Mouse (Mus musculus) fat pad, adult 2 months (tissue): ENCODE measurements around the gene Nav2.

Experiments
- DNase-seq: peaks from one replicate; pipeline ENCODE4 v3.0.0-alpha.2; 2011; ENCODE audit warnings: low read depth, low spot score; ENCODE audit errors: extremely low read depth

The Nav2 gene

DNA sequence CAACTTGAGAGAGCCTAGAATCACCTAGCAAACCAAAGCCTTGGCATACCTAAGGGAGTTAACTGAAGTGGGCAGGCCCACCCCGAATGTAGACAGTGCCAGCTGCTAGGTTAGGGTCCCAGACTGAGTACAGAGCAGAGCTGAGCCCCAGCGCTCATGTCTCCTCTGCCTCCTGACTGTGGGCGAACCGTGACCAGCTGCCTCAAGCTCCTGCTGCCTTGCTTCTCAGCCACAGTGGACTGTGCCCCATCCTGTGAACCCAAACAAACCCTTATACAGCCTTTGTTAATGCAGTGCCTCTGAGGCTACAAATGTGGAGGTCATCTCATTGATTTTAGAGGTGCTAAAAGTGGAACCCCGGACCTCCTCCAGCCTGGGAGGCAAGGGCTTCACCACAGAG, 88.3 kb downstream of the Nav2 start:
- DNase-seq = no peak

DNA sequence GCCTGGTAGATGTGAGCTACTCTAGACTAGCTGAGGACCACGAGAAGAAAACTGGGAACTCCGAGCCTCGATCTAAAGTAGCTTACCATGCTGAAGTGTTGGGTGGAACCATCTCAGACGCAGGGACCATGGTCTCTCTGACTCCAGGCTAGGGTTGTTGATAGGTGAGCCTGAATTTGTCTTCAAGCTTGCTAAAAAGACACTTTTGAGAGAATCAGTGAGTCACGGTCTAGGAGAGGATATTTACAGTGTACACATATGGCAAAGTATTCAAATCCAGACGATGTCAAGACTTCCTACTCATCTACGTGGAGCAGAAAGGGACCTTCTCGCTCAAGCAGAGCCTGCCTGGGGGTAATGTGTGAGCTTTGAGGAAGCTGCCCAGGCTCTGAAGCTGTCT, 89.6 kb downstream of the Nav2 start:
- DNase-seq = no peak

DNA sequence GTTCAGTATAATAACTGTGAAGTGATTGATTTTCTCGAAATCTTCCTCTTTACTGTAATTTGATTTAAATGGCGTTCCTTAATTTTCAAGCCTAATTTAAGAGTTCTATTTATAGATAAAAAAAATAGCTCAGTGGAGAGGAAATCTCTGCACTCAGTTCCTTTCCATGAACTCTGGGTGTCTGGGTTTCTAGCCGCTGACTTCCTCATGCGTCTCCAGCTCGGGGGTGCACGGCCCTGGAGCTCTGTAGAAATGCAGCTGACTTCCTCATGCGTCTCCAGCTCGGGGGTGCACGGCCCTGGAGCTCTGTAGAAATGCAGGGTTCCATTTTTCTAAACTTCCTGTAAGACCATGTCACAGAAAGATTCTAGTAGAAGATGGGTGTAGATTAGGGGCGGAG, 90.1 kb downstream of the Nav2 start:
- no peak for DNase-seq

DNA sequence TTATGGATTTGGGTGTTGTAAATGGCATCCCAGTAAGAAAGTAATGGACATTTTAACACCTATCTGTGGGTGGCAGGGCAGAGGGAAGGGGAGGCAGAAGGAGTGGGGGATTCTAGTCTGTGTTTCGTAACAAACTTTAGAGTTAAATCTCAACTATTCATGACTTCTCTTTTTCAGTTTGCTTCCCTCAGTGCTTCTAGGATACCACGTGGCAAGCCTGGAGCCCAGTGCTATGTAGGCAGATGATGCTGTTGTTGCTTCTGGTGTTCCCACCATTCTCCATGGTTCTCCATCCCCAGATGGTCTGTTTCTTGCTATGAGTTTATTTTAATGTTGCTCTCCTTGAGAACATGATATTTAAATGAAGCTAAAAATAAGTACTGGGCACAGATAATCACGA, 92.3 kb downstream of the Nav2 start:
- no peak for DNase-seq

DNA sequence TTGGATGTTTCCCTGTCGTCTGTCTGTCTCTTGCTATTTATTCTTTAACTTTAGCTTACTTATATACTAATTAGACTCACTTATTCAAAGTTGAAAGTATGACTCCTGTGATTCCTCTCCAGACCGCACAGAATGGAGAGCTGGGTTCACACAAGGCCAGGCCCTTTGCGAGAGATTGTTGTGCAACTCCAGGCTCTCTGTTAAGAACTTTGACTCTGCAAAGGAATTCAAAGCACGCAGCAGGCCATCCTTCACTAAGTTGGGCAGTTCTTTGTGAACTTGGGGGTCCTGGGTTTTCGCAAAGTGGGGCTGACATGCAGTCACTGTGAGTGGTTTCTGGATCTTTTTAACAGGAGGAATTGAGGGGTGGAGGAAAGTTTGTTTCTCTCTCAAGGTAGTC, 95.9 kb downstream of the Nav2 start:
- no peak for DNase-seq

DNA sequence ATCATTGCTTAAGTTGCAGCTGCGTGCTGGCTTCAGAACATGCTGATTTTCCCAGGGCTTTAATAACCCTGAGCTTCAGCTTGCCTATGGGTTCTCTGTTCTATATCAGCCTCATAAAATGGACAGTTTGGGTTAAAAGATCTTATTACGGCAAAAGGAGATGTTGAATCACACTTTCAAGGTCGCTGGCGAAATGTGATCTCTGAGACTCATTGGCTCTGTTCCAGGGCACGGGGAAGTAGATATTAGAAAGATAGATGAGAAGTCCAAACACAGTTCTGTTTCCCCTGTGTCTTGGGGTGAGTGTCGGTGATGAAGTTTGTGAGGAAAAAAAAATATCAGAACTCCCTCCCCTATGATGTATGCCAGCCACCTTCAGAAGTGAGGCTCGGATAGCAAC, 98.4 kb downstream of the Nav2 start:
- DNase-seq = no peak

DNA sequence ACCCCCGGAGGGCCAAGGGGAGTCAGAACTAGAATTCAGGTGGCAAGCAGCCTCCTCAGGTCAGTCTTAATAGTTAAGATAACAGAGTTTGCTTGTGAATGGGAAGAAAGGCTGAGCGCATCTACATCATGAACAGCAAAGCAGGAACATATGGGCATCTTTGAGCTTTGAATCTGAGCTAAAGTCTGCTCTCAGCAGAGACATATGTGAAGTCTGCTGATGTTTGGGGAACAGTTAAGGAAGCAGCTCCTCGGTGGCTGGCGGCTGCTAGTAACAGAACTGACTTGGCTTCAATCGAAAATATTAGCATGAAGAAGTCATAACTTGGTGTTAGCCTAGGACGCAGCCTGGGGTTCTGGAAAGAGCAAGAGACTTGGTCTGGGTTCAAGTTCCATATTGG, 102.2 kb downstream of the Nav2 start:
- no peak for DNase-seq

DNA sequence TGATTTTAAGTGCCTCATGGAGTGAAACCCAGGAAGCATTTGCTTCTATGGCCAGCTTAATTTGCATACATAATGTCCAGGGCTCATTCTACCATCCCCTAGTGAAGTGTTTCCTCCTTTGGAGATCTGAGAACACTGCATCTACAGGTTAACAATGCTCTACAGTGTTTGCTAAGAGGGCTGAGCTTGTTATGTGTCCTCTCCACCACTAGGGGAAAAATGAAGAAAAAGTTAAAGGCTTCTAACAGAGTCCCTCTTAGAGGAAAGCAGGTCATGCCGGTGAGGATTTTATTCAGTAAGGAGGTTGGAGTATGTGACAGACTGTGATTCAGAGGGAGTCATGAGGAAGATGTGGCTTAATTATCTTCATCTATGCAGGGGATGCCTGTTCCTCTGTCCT, 103.5 kb downstream of the Nav2 start:
- no peak for DNase-seq

DNA sequence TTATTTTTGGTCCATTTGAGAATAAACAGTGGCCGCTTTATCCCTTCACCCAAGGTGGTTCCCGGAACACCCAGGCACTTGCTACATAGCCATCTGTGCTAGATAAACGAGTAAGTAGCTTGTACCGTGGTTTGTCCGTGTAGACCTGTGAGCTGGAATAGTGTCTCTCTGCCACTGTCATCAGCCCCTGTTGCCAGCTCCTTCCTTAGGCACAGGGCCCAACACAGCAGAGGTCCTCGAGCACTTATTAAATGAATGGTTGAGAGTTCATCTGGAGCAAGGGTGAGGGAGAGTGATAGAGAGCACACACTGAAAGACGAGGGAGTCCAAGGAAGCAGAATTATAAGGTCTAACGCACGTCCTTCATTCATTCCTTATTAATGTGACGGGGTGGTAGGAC, 106.0 kb downstream of the Nav2 start:
- no peak for DNase-seq

DNA sequence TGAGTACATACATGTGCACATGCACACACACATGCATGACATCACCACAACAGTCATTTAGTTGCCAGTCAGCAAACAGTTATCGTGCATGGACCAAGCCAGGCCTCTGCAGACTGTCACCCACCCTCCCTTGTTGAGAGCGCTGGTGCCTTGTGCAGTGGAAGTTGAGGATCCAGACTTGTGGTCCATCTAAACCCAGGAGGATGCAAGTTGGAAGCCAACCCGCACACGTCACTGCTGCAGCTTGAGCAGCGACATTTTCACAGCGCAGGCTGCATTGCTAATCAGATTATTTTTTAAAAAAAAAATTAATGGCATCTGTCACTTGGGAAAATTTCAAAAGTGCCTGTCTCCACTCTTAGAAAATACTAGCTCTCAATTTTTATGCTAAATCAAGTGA, 106.8 kb downstream of the Nav2 start:
- DNase-seq = no peak

DNA sequence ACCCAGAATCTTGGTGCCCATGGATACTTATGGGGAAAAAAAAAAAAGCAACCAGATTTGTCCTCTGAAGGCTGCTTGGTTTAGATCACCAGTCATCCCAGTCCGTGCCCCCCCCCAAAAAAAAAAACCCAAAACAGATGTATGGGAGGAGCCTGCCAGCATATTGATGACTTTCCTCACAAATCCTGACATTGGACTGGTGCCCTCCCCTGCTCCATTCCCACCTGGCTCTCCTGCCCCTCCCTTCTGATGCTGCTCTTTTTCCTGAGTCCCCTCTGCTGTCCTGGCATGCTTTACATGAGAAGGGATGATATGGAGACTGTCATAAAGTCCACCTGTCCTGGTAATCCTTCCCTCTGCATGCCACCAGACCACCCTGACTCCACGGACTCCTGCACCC, 107.6 kb downstream of the Nav2 start:
- DNase-seq = no peak

DNA sequence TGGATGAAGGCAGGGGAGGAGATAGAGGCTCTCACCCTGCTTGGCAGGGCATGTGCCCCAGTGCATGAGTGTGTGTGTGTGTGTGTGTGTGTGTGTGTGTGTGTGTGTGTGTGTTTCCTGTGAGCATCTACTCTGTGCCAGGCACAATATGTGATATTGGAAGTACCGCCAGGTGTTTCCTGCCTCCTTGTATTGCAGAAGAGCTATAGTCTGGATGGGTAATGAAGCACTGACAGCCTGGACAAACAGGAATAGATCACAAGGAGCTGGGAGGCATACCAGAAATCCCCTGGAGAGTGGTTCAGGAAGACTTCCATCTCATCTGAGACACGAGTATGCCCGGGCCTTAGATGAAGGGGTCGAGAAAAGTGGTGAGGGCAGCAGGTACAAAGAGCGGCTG, 109.3 kb downstream of the Nav2 start:
- DNase-seq = no peak

DNA sequence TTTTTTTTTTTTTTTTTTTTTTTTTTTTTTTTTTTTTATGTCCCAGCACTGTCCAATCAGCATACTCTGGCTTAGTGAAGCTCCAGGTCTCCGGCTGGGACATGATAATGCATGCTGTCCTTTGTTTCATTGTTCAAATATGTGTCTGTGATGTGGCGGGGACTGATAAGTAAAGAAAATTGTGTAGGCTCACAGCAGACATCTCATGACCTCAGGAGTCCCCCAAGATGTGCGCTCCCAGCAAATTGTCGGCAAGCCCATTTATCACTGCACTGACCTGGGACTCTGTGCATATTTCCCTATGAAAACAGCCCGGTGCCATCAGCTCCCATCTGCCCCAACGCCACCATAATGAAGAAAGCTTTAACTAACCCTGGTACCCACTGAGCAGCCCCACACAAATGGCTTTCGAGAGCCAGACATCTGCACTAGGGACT, 110.0 kb downstream of the Nav2 start:
- DNase-seq = no peak

DNA sequence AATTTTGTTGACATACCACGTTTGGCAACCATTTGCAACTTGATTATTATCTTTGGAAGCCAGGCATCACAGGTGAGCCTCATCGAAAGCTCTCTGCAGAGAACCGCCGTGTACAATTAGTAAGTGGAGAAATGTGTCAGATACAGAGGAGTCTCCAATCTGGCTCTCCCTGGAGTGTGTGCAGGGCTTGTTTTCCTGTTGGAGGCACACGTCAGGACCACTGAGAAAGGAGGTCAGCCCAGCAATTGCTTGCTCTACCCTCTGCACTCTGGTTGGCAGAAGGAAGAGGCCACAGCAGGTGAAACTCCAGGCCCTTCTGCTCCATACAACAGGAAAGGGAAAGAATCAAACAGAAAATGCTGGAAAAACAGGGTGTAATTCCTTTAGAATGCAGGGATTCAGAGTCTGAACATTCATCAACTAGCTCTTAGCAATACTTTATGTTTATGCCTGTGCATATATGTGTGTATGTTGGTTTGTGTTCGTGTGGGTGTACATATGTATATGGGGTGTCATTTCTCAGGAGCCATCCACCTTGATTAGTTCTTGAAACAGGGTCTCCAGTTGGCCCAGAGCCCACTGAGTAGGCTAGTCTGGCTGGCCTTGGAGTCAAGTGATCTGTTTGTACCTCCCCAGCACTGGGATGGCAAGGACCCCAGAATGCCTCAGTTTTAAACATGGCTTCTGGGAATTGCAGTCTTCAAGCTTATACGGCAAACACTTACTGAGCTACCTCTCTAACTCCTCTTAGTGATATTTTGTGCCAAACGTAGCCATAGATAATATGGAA, 116.7 kb downstream of the Nav2 start:
- DNase-seq = no peak

DNA sequence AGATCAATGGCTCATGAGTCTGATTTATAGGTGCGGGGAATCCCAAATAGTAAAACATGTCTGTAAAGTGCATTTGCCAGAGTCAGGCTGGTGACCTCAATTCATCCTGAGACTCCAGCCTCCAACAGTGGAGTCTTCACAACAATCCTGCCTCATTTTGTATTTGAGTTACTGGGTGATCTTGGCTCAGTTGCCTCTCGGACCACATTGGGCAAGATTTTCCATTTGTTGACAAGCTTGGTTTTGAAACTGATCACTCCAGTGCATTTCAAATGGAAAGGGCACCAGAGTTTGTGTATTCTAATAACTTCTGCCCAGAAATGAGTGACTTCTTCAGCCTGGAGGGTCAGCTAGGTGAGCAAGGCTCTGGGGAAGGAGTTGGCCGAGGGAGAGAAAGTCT, 117.5 kb downstream of the Nav2 start:
- DNase-seq = no peak

DNA sequence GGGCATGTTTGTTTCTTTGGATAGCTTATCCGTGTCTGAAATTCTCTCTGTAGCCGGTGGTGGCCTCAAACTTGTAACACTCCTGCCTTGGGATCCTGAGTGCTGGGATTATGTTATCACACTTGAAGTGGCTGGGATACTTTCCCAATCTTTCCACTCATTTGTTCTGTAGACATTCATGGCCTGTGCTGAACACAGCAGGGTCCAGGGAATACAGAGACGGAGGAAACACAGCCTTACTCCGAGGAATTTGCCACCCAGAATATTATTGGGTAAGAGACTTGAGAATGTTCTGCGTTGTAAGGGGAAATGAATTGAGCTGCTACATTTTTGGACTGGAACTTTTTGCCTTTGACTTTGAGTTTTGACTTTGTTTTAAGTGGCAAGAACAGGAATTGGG, 118.0 kb downstream of the Nav2 start:
- DNase-seq = no peak

DNA sequence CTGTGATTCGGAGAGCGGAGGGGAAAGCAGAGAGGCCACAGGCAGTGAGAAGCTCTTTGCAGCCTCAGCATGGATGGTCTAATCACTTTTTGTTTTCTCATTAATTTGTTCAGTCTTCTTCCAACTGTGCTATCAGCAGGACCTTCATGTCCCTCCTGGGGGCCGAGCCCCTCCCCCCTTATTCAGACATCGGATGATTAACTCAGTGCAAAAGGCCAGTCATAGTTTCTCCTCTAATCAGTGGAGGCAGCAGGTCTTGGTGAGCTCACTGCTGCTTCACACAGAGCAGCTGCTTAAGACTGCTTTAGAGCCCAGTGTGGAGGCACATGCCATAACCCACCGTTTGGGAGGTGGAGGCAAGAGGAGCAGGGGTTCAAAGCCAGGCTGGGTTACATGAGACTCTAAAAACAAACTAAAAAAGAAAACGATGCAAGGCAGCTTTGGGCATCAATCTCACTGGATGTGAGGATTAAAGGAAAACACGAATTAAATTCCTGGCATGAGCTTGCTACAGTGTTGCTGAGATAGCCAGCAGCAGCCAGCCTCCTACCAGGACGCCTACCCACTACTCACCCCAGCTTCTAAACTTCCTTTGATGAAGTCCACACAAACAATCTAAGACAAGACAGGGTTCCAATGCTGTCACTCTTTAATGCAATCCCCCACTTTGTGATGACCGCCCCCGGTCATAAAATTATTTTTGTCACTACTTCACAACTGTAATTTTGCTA, 120.9 kb downstream of the Nav2 start:
- DNase-seq = no peak

DNA sequence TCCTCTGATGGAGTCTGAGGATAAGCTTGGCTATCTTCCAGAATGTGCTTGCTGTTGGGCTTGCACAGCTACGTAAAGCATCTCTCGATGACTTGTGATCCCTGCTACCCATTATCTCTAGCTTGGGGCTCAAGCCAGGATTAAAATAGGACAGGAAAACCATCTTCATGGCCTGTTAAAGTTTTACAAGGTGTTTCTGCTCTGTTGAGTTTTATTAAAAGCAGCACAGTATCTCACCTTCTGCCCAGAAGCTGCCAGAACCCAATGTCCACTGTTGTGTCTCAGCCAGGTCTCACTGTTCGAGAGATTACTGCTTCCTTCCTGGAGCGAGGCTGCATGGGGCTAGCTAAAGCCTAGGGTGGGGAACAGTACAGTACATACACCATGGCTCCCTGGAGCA, 123.7 kb downstream of the Nav2 start:
- DNase-seq = no peak

DNA sequence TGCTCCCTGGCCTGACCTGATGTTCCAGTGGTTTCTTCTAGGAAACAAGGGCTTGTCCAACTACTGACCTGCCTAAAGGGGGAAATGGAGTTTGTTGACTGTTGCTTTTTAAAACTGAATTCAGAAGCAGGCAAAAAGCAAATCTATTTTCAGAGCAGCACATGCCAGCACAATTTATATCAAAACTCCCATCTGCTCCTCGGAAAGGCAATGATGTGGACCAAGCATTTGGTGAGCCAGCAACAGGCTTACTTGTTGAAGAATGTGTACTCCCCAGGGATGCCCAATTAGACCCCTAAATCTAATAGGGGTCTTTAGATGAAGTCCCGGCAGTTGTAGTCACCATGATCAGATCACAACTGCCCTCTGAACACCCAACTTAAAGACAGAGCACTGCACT, 125.7 kb downstream of the Nav2 start:
- DNase-seq = no peak

DNA sequence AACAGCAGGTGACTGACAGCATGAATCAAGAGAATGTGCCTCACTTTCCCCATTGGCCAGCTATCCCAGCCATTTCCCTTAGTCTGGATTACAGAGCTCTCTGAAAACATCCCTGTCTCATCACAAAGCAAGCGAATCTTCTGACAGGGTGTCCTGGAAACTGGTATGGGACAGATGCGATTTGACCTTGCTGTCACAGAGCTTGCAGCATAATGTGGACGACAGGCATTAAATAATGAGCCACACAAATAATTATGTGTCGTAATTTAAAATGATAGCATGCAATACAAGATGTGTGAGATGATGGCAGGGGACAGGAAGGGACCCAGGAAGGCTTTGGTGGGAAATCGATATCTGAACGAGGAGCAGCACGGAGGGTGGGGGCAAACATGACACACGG, 131.6 kb downstream of the Nav2 start:
- no peak for DNase-seq

DNA sequence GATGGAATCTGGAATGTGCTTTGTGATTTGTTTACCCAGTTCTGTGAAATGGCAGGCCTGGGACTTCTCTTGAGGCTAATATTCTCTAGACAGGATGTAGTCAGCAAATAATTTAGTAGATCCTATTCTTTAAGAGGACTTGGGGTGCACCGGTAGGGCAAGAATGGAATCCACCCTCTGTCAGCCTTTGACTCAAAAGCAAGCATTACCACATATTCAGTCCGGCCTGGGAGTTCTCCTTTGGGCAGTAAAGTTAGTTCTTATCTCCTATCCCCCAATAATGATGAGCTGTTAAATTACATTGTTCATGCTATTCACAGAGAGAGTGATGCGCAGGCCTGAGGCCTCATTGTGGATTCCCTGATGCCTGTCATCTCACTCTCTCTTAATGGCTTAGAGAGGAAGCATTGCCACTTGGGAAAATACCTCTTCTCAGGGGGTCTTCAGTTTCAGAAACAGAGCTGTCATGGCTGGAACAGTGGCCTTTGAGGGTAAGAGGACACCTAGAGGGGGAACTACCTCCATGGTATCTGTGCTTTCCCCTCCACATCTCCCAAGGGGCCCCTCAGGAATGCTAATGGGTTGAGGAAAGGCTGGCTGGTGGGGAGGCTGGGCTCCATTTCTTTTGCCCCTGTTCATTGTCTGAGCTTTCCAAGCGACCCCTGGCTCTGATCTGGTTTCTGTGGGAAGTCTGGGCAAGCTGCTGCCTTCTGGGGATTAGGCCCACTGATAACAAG, 133.0 kb downstream of the Nav2 start:
- DNase-seq = no peak
